Mouse (Mus musculus): Measurements from ENCODE around the gene Nt5c2. TPM values are rescaled to one million over a fixed set of nuclear protein-coding genes. Genes with fewer than 3 reads are reported as not detected.

Nt5c2 gene
- 46.7 and 50.3 TPM in 2 replicates for polyA plus RNA-seq (2012; rRNA removed)

DNA sequence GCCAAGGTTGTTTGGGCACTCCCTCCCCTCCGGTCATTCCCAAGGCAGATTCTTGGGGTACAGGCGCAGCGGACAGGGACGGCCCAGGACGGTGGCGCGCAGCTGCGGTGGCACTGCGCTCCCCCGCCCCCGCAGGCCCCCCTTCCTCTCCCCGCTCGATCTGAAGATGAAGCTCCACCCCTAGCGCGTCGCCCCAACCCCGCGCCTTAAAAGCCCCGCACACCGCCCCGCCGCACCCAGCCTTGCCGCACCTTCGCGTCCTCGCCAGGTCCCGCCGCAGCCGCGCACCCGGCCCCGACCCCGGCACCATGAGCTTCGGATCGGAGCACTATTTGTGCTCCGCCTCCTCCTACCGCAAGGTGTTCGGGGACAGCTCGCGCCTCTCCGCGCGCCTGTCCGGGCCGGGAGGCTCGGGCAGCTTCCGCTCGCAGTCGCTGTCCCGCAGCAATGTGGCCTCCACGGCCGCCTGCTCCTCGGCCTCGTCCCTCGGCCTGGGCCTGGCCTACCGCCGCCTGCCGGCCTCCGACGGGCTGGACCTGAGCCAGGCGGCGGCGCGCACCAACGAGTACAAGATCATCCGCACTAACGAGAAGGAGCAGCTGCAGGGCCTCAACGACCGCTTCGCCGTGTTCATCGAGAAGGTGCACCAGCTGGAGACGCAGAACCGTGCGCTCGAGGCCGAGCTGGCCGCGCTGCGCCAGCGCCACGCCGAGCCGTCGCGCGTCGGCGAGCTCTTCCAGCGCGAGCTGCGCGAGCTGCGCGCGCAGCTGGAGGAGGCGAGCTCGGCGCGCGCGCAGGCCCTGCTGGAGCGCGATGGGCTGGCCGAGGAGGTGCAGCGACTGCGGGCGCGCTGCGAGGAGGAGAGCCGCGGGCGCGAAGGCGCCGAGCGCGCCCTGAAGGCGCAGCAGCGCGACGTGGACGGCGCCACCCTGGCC lies at the start of gene Nt5c2, which contains the start of gene Ina:
Gene Nt5c2 (minus strand): TSS at position 707 of the 935 bp plus-strand sequence.
Gene Ina (plus strand): TSS at position 252 of the 935 bp plus-strand sequence.
- Histone ChIP-seq H3K4me1 (ENCODE audit: control insufficient read depth, insufficient read depth, low read length) (peaks cover 4% of the 10 kb centered on the region), H3K27ac (ENCODE audit: insufficient read depth, low read length) (peak within 1 kb of the TSS; percentile 98), H3K4me3 (ENCODE audit: insufficient read depth, low read length) (peak within 1 kb of the TSS; percentile 96)
- peak; percentile 86 for TF ChIP-seq POLR2A (IDR thresholded peaks at IDR 0.05; ENCODE audit: extremely low read depth, insufficient read depth, low read length)
- no peak for TF ChIP-seq CTCF (IDR thresholded peaks at IDR 0.05; ENCODE audit: extremely low read depth, insufficient read depth, low read length)

DNA sequence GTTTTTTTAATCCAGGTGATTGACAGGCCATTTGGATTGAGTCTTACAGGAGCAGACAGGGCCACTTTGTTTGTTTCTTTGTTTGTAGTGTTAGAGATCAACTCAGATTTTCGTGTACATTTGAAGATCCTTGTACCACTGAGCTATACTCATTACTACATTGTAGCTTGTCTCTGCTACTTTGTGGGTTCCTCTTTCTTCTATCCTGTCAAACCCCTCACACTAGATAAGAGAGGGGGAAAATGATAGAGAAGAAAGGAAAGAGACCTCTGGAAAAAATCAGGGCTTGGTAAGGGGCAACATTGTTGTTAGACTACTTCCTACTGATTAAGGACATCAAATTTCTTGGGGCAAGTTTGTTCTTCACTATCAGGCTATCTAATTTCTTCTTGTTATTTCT lies 42.7 kb upstream of the Nt5c2 start:
- TF ChIP-seq CTCF (IDR thresholded peaks at IDR 0.05; ENCODE audit: extremely low read depth, insufficient read depth, low read length) (no peak), POLR2A (IDR thresholded peaks at IDR 0.05; ENCODE audit: extremely low read depth, insufficient read depth, low read length) (no peak)
- H3K27ac ChIP-seq (ENCODE audit: insufficient read depth, low read length) = no peak overlapping the region
- H3K4me1 ChIP-seq (ENCODE audit: control insufficient read depth, insufficient read depth, low read length) = no peaks in the 10 kb centered on the region
- no peak overlapping the region for H3K4me3 ChIP-seq (ENCODE audit: insufficient read depth, low read length)

DNA sequence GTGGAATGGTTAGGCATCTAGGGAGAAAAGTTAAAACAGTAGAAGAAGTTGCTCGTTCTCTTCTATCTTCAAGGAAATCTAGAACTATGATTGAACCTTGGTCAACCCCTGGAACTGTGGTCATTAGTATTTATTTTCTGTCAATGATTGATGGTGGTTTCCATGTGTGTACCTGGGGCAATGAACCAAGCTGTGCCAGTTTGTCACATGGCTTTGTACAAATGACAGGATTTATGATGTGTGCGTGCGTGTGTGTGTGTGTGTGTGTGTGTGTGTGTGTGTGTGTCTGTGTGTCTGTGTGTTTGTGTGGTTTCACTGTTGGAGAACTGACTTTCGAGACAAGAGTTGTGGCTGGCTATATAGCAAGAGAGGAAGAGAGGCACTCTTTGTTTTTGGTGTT lies 38.5 kb upstream of the Nt5c2 start:
- no peak for TF ChIP-seq POLR2A (IDR thresholded peaks at IDR 0.05; ENCODE audit: extremely low read depth, insufficient read depth, low read length)
- no peak overlapping the region for H3K27ac ChIP-seq (ENCODE audit: insufficient read depth, low read length)
- H3K4me3 ChIP-seq (ENCODE audit: insufficient read depth, low read length) = no peak overlapping the region
- peaks cover 5% of the 10 kb centered on the region for H3K4me1 ChIP-seq (ENCODE audit: control insufficient read depth, insufficient read depth, low read length)

DNA sequence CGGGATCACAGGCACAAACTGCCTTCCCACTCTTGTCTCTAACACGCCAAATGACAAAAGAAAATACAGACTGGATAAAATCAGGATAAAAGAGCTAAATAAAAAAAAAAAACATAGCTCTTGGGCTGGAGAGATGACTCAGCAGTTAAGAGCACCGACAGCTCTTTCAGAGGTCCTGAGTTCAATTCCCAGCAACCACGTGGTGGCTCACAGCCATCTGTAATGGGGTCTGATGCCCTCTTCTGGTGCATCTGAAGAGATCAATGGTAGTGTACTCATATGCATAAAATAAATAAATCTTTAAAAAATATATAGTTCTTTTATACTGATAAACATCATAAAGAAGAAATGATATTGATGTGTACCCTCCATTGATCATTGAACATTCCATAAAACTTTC lies 38.0 kb upstream of the Nt5c2 start:
- no peak overlapping the region for H3K27ac ChIP-seq (ENCODE audit: insufficient read depth, low read length)
- TF ChIP-seq CTCF (IDR thresholded peaks at IDR 0.05; ENCODE audit: extremely low read depth, insufficient read depth, low read length) = no peak
- no peak for TF ChIP-seq POLR2A (IDR thresholded peaks at IDR 0.05; ENCODE audit: extremely low read depth, insufficient read depth, low read length)
- no peak overlapping the region for H3K4me3 ChIP-seq (ENCODE audit: insufficient read depth, low read length)
- peaks cover 5% of the 10 kb centered on the region for H3K4me1 ChIP-seq (ENCODE audit: control insufficient read depth, insufficient read depth, low read length)

DNA sequence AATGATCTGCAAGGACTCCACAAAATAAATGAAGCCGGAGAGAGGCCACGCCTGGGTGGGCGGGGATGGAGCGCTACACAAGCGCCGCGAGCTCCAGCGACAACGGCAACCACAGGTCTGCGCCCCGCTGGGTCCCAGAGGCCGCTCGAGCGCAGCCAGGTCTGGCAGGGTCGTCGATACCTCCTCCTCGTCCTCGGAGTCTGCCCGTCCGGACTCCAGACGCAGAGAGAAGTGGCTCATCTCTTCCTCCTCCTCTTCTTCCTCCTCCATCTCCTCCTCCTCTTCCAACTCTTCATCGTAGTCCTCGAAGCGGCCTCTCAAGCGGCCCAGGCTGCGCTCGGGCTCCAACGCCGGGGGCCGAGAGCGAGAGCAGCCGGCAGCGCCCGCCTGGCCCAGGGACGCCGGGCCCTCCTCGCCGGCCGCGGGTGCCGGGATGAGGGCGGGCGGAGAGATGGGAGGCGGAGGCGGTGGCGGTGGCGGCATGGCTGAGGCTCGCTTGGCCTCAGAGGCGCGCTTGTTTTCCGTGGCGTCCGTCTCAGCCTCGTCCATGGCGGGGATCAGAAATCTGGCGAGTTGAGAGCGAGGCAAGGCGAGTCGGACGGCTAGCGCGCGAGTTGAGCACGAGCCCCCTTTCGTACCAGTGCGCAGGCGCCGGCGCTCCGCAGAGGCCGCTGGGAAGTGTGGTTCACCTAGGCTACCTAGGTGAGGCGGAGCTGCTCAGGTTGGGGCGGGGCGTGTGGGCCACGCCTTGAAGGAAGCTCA lies 35.5 kb upstream of the Nt5c2 start, which contains the start of gene Pcgf6:
Gene Pcgf6 (minus strand): TSS at position 636 of the 762 bp plus-strand sequence.
- peak within 1 kb of the TSS; percentile 79 for H3K4me3 ChIP-seq (ENCODE audit: insufficient read depth, low read length)
- TF ChIP-seq POLR2A (IDR thresholded peaks at IDR 0.05; ENCODE audit: extremely low read depth, insufficient read depth, low read length) (peak; percentile 58; the same call in 1 of the 2 replicates), CTCF (IDR thresholded peaks at IDR 0.05; ENCODE audit: extremely low read depth, insufficient read depth, low read length) (no peak)
- H3K27ac ChIP-seq (ENCODE audit: insufficient read depth, low read length) = 0 out of 2 replicates have a peak within 1 kb of the TSS, but pooled peaks have one; percentile 4
- H3K4me1 ChIP-seq (ENCODE audit: control insufficient read depth, insufficient read depth, low read length) = peaks cover 5% of the 10 kb centered on the region

DNA sequence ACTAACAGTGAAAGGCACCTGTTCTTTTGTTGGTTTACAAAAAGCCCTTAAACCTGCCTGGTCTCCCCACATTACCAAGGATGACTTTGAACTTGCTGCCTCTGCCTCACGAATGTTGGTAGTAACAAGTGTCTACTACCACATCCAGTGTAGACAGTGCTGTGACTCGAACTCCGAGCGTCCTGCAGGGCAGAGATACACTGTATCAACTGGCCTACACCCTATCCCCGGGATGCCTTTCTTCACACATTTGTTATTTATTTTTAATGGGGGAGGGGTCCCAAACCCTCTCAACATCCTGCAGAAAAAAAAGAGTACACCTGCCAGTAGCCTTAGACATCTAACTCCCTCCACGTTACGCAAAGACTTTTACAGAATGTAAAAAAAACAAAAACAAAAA lies 34.9 kb upstream of the Nt5c2 start:
- Histone ChIP-seq H3K4me3 (ENCODE audit: insufficient read depth, low read length) (peak overlapping the region; percentile 79), H3K27ac (ENCODE audit: insufficient read depth, low read length) (no peak overlapping the region), H3K4me1 (ENCODE audit: control insufficient read depth, insufficient read depth, low read length) (peaks cover 5% of the 10 kb centered on the region)
- TF ChIP-seq POLR2A (IDR thresholded peaks at IDR 0.05; ENCODE audit: extremely low read depth, insufficient read depth, low read length) = no peak
- TF ChIP-seq CTCF (IDR thresholded peaks at IDR 0.05; ENCODE audit: extremely low read depth, insufficient read depth, low read length) = no peak

DNA sequence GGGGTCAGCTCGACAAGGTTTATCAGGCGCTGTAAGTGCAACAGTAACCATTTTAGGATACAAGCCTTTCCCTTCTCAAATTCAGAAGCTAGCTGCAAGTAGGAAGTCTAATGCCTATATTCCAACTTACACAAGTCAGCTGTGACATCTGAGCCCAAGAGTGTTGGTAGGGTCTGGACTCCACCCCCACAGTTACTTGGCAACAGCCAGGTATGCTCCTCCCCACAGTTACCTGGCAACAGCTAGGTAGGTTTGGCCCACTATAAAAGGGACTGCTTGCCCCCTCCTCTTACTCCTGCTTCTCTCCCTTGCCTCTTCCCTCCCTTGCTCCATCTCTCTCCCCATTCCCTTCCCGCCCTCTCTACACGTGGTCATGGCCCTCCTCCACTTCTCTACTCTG lies 34.1 kb upstream of the Nt5c2 start:
- peak overlapping the region; percentile 79; the same call in 1 of the 2 replicates for H3K4me3 ChIP-seq (ENCODE audit: insufficient read depth, low read length)
- TF ChIP-seq CTCF (IDR thresholded peaks at IDR 0.05; ENCODE audit: extremely low read depth, insufficient read depth, low read length) = no peak
- no peak for TF ChIP-seq POLR2A (IDR thresholded peaks at IDR 0.05; ENCODE audit: extremely low read depth, insufficient read depth, low read length)
- H3K27ac ChIP-seq (ENCODE audit: insufficient read depth, low read length) = no peak overlapping the region
- peaks cover 5% of the 10 kb centered on the region for H3K4me1 ChIP-seq (ENCODE audit: control insufficient read depth, insufficient read depth, low read length)

DNA sequence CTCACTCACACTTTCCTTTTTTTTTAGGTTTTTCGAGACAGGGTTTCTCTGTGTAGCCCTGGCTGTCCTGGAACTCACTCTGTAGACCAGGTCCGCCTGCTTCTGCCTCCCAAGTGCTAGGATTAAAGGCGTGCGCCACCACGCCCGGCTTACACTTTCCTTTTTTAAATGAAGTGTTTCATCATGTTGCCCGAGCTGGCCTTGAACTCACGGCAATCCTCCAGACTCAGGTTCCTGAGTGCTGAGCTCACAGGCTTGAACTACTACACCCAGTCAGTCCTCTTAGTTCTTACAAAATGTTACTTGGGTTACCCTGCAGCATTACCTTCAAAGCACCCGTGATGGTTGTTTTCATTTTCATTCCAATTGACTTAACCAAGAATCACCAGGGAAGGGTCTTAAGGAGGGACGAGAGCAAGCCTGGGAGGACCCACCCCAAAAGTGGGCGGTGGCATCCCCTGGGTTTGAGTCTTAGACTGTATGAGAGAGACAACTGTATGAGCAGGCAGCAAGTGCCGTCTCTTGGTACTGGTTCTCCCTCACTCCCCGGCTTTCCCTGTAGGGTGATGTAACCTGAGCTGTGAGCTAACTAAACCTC lies 32.4 kb upstream of the Nt5c2 start:
- H3K4me1 ChIP-seq (ENCODE audit: control insufficient read depth, insufficient read depth, low read length) = peaks cover 5% of the 10 kb centered on the region
- H3K4me3 ChIP-seq (ENCODE audit: insufficient read depth, low read length) = no peak overlapping the region
- no peak overlapping the region for H3K27ac ChIP-seq (ENCODE audit: insufficient read depth, low read length)
- TF ChIP-seq POLR2A (IDR thresholded peaks at IDR 0.05; ENCODE audit: extremely low read depth, insufficient read depth, low read length) = no peak
- TF ChIP-seq CTCF (IDR thresholded peaks at IDR 0.05; ENCODE audit: extremely low read depth, insufficient read depth, low read length) = no peak

DNA sequence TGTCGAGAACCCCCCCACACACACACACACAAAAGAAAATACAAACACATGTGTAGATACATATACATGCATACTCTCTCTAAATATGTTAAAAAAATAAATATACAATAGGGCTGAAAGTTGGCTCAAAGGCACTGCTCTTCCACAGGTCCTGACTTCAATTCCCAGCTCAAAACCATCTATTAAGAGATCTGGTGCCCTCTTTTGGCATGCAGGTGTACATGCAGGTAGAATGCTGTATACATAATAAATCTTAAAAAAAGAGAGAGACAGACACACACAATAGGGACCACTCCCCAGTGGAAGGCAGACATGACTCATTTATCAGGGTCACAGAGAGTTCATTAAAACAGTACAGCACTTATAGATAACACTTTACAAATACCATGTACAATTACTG lies 31.4 kb upstream of the Nt5c2 start:
- peaks cover 5% of the 10 kb centered on the region for H3K4me1 ChIP-seq (ENCODE audit: control insufficient read depth, insufficient read depth, low read length)
- no peak overlapping the region for H3K27ac ChIP-seq (ENCODE audit: insufficient read depth, low read length)
- no peak for TF ChIP-seq POLR2A (IDR thresholded peaks at IDR 0.05; ENCODE audit: extremely low read depth, insufficient read depth, low read length)
- TF ChIP-seq CTCF (IDR thresholded peaks at IDR 0.05; ENCODE audit: extremely low read depth, insufficient read depth, low read length) = 0 out of 2 replicates have a peak, but pooled peaks have one; percentile 0
- H3K4me3 ChIP-seq (ENCODE audit: insufficient read depth, low read length) = no peak overlapping the region
